Comparison of ENCODE assay signal across 28 mouse cellular contexts in genomic region chr1:94046544-94046943, GRCm38 (mm10). TPM values are rescaled to one million over a fixed set of nuclear protein-coding genes. Genes with fewer than 3 reads are reported as not detected.
"Had no signal": no experiment of that assay in that cellular context is flagged by ENCODE, and none has a peak within 500 bp of the region (broad histone marks: within the 10 kb centered on the region; RNA-seq: fewer than 3 reads in every experiment).

No protein-coding gene starts in this region.

- H3K4me3 ChIP-seq: limb, embryonic 10.5 days; limb, embryonic 13.5 days; liver, embryonic 13.5 days had no signal

- H3K27ac ChIP-seq: limb, embryonic 10.5 days; limb, embryonic 13.5 days; liver, embryonic 13.5 days had no signal

- H3K9ac ChIP-seq: limb, embryonic 13.5 days; liver, embryonic 13.5 days had no signal

- H3K9me3 ChIP-seq: limb, embryonic 10.5 days; limb, embryonic 13.5 days; liver, embryonic 13.5 days had no signal

- H3K27me3 ChIP-seq: limb, embryonic 13.5 days; liver, embryonic 13.5 days had no signal

- H3K36me3 ChIP-seq: limb, embryonic 10.5 days; limb, embryonic 13.5 days; liver, embryonic 13.5 days had no signal

- DNase-seq: kidney, postnatal 10 days; kidney, postnatal 36 days; liver; liver, embryonic 13.5 days; lung, adult 2 months; lung, postnatal 14 days; lung, postnatal 4 days; midbrain, embryonic 14.5 days; thymus, adult 18-20 months; thymus, postnatal 36 days had no signal

- H3K4me1 ChIP-seq: limb, embryonic 10.5 days; limb, embryonic 13.5 days; liver, embryonic 13.5 days had no signal

- H3K4me2 ChIP-seq: limb, embryonic 13.5 days; liver, embryonic 13.5 days; midbrain, embryonic 11.5 days had no signal

RNA-seq across cellular contexts. Expression of gene Pdcd1, which starts 5.8 kb away (rescaled TPM):
- total RNA-seq: layer of hippocampus, postnatal 14 days; megakaryocyte progenitor cell, adult 5-6 weeks; midbrain, postnatal 0 days had no signal
- polyA plus RNA-seq: kidney, embryonic 14.5 days; limb, embryonic 10.5 days; liver, embryonic 13.5 days; liver, embryonic 16.5 days; midbrain, postnatal 0 days; neural tube, embryonic 11.5 days; neural tube, embryonic 14.5 days; testis, adult 2 months had no signal

RNA-seq across cellular contexts. Expression of gene Neu4, which starts 26.3 kb away (rescaled TPM):
- total RNA-seq: megakaryocyte progenitor cell, adult 5-6 weeks; megakaryocyte-erythroid progenitor cell, adult 5-6 weeks had no signal
- polyA plus RNA-seq: kidney, embryonic 14.5 days; limb, embryonic 10.5 days; limb, embryonic 13.5 days; liver, embryonic 13.5 days; liver, embryonic 16.5 days; lung, adult 2 months; lung, embryonic 16.5 days; midbrain, embryonic 11.5 days; midbrain, embryonic 14.5 days; neural tube, embryonic 11.5 days; neural tube, embryonic 14.5 days; small intestine, adult 2 months; spleen, adult 2 months; stomach, embryonic 16.5 days; testis, adult 2 months; urinary bladder, adult 2 months had no signal

RNA-seq across cellular contexts. Expression of gene Gal3st2c, which starts 56.2 kb away (rescaled TPM):
- total RNA-seq: left cerebral cortex, postnatal 25 days; megakaryocyte progenitor cell, adult 5-6 weeks; megakaryocyte-erythroid progenitor cell, adult 5-6 weeks; midbrain, postnatal 0 days had no signal
- polyA plus RNA-seq: kidney, embryonic 14.5 days; limb, embryonic 10.5 days; limb, embryonic 13.5 days; liver, embryonic 13.5 days; liver, embryonic 16.5 days; lung, adult 2 months; lung, embryonic 16.5 days; midbrain, embryonic 11.5 days; midbrain, embryonic 14.5 days; midbrain, postnatal 0 days; neural tube, embryonic 11.5 days; neural tube, embryonic 14.5 days; stomach, embryonic 16.5 days; testis, adult 2 months; urinary bladder, adult 2 months had no signal
